16 mouse cellular contexts compared by ENCODE assay signal in the genomic region with DNA sequence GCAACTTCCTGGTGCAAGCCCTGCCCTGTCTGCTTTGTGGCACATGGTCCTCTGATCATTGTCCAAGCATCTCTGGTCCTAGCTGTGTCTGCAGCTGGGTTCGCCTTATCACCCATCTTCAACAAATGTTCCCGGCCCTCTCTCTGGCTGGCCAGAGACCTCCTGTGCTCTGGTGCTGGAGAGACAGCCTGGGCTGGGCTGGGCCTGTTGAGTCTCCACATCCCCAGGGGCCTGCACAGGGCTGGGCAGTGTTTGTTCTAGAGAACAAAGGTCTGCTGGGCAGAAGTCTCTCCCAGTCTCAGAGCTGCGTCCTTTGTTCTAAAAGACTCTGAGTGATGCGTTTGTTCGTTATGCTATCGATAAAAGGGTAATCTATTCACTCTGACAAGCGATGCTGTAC. TPM values are rescaled to one million over a fixed set of nuclear protein-coding genes. Genes with fewer than 3 reads are reported as not detected.
A peak's percentile ranks its signal among the peaks of the same experiment; 100 is the strongest.
DNase-seq lines count a peak whose midpoint lies in the region; ATAC-seq lines count a peak whose summit lies in the region.
"Had no signal": no experiment of that assay in that cellular context is flagged by ENCODE, and none has a peak within 500 bp of the region (broad histone marks: within the 10 kb centered on the region; RNA-seq: fewer than 3 reads in every experiment).

No protein-coding gene starts in this region.

- no peak for ATAC-seq in neural tube, embryonic 11.5 days (ENCODE audit: insufficient read depth, low FRiP score, low TSS enrichment)
- no peak for ATAC-seq in midbrain, embryonic 11.5 days (ENCODE audit: low FRiP score)

- H3K4me2 ChIP-seq in neural tube, embryonic 11.5 days (ENCODE audit: low read depth), result no peak overlapping the region
- H3K4me2 ChIP-seq in midbrain, embryonic 11.5 days, result no peak overlapping the region
- H3K4me2 ChIP-seq: embryonic facial prominence, embryonic 15.5 days; heart, embryonic 13.5 days; liver, embryonic 11.5 days had no signal

- peaks cover 19% of the 10 kb centered on the region for H3K4me1 ChIP-seq in neural tube, embryonic 11.5 days (ENCODE audit: control insufficient read depth, insufficient read depth, low read length)
- H3K4me1 ChIP-seq in midbrain, embryonic 11.5 days (ENCODE audit: control insufficient read depth, insufficient read depth, low read length), result peaks cover 63% of the 10 kb centered on the region

- H3K9me3 ChIP-seq in neural tube, embryonic 11.5 days (ENCODE audit: control insufficient read depth, low read length), result no peaks in the 10 kb centered on the region
- H3K9me3 ChIP-seq in midbrain, embryonic 11.5 days (ENCODE audit: control insufficient read depth, low read length), result no peaks in the 10 kb centered on the region
- H3K9me3 ChIP-seq: embryonic facial prominence, embryonic 15.5 days; heart, embryonic 13.5 days had no signal

- H3K27ac ChIP-seq in neural tube, embryonic 11.5 days (ENCODE audit: low read depth, low read length), result peak overlapping the region; percentile 87
- peak overlapping the region; percentile 68 for H3K27ac ChIP-seq in midbrain, embryonic 11.5 days (ENCODE audit: low read depth, low read length)
- H3K27ac ChIP-seq: embryonic facial prominence, embryonic 15.5 days; heart, embryonic 13.5 days had no signal

- no peaks in the 10 kb centered on the region for H3K27me3 ChIP-seq in neural tube, embryonic 11.5 days (ENCODE audit: control insufficient read depth, insufficient read depth, low read length)
- H3K27me3 ChIP-seq in midbrain, embryonic 11.5 days (ENCODE audit: control insufficient read depth, insufficient read depth, low read length), result no peaks in the 10 kb centered on the region
- H3K27me3 ChIP-seq: embryonic facial prominence, embryonic 15.5 days had no signal

- H3K36me3 ChIP-seq in neural tube, embryonic 11.5 days (ENCODE audit: control insufficient read depth, insufficient read depth, low read length), result no peaks in the 10 kb centered on the region
- no peaks in the 10 kb centered on the region for H3K36me3 ChIP-seq in midbrain, embryonic 11.5 days (ENCODE audit: control insufficient read depth, insufficient read depth, low read length)
- H3K36me3 ChIP-seq: embryonic facial prominence, embryonic 15.5 days; heart, embryonic 13.5 days had no signal

- 52% methylated on average over 7 of the region's 7 CpGs for WGBS in neural tube, embryonic 11.5 days
- 42% methylated on average over 7 of the region's 7 CpGs for WGBS in midbrain, embryonic 11.5 days

- no peak overlapping the region for H3K4me3 ChIP-seq in neural tube, embryonic 11.5 days (ENCODE audit: low read depth, low read length)
- no peak overlapping the region for H3K4me3 ChIP-seq in midbrain, embryonic 11.5 days (ENCODE audit: low read depth, low read length)
- H3K4me3 ChIP-seq: embryonic facial prominence, embryonic 15.5 days; heart, embryonic 13.5 days had no signal

- H3K9ac ChIP-seq in neural tube, embryonic 11.5 days (ENCODE audit: low read length), result peak overlapping the region; percentile 39
- H3K9ac ChIP-seq in midbrain, embryonic 11.5 days (ENCODE audit: low read length), result peak overlapping the region; percentile 55; the same call in 1 of the 2 replicates
- H3K9ac ChIP-seq: embryonic facial prominence, embryonic 15.5 days; heart, embryonic 13.5 days had no signal

- peak; percentile 83 for DNase-seq in heart, adult 11 months
- no peak for DNase-seq in heart, adult 9 months (ENCODE audit: low spot score in 2 of 2)
- no peak for DNase-seq in neural tube, embryonic 11.5 days (ENCODE audit: low spot score)
- DNase-seq in neural tube, embryonic 10.5 days (ENCODE audit: extremely low spot score, low spot score), result no peak
- DNase-seq in midbrain, embryonic 11.5 days (ENCODE audit: low spot score, missing footprints), result peak; percentile 85
- no peak for DNase-seq in natural killer cell, adult 2 months (ENCODE audit: low spot score in 2 of 2)
- DNase-seq in spleen, postnatal 4 days (ENCODE audit: low spot score in 2 of 2), result no peak
- DNase-seq: adrenal gland, adult 8-10 months; cerebellum, adult 18-20 months; gastrocnemius, postnatal 10 days; kidney, adult 11 months; kidney, postnatal 10 days; thymus, postnatal 4 days had no signal

RNA-seq across cellular contexts. Expression of gene Tpra1, which starts 28.0 kb away (rescaled TPM):
- polyA plus RNA-seq in neural tube, embryonic 11.5 days (2014; fragmentation: Nextera tagmentation; extraction: Ambion mirVana), result 44.8 and 48.8 TPM in 2 replicates
- 36.9 and 39.6 TPM in 2 replicates for polyA plus RNA-seq in midbrain, embryonic 11.5 days (2014; fragmentation: Nextera tagmentation; extraction: Ambion mirVana)

RNA-seq across cellular contexts. Expression of gene Mcm2, which starts 31.5 kb away (rescaled TPM):
- polyA plus RNA-seq in neural tube, embryonic 11.5 days (2014; fragmentation: Nextera tagmentation; extraction: Ambion mirVana), result 194 and 219 TPM in 2 replicates
- 210 and 212 TPM in 2 replicates for polyA plus RNA-seq in midbrain, embryonic 11.5 days (2014; fragmentation: Nextera tagmentation; extraction: Ambion mirVana)

RNA-seq across cellular contexts. Expression of gene Podxl2, which starts 55.2 kb away (rescaled TPM):
- polyA plus RNA-seq in neural tube, embryonic 11.5 days (2014; fragmentation: Nextera tagmentation; extraction: Ambion mirVana), result 129 and 135 TPM in 2 replicates
- polyA plus RNA-seq in midbrain, embryonic 11.5 days (2014; fragmentation: Nextera tagmentation; extraction: Ambion mirVana), result 118 and 119 TPM in 2 replicates

Comparison
In these comparisons a context has a peak if more than half of its experiments do, and no peak if none do; other contexts are left out.
1. DNase-seq: peak in heart, adult 11 months (single experiment) and midbrain, embryonic 11.5 days (single experiment); none in heart, adult 9 months (0 of 2), neural tube, embryonic 11.5 days (single experiment), neural tube, embryonic 10.5 days (single experiment), natural killer cell, adult 2 months (0 of 2) and spleen, postnatal 4 days (0 of 2).